Mouse (Mus musculus) CH12.LX (cell line): ENCODE data around the gene Pqlc2. TPM values are rescaled to one million over a fixed set of nuclear protein-coding genes. Genes with fewer than 3 reads are reported as not detected.

Experiments used
- DNase-seq: peaks from one replicate; pipeline ENCODE4 v3.0.0-alpha.2; 2013; ENCODE audit errors: extremely low read depth
- H3K27ac ChIP-seq: 2 replicates; pipeline ENCODE4 v1.5.1; 2012; ENCODE audit warnings: low read depth, mild to moderate bottlenecking, control low read depth, moderate library complexity; ENCODE audit not compliant: insufficient read depth
- H3K27me3 ChIP-seq: replicated peaks from 2 replicates; pipeline ENCODE3; 2012; ENCODE audit warnings: inconsistent platforms
- H3K36me3 ChIP-seq, 2 experiments: replicated peaks in 1 of 2; 2 replicates each; pipeline versions ENCODE3 to v1.6.1; 2012; ENCODE audit warnings: inconsistent platforms in 1 of 2, low read length in 1 of 2, mild to moderate bottlenecking in 1 of 2, mixed read lengths in 1 of 2, moderate library complexity in 1 of 2; ENCODE audit not compliant: control insufficient read depth in 1 of 2, insufficient read depth in 1 of 2
- H3K4me1 ChIP-seq, 2 experiments: 2 replicates each; pipeline ENCODE4 v1.6.1; 2012; ENCODE audit warnings: inconsistent platforms in 1 of 2, moderate library complexity in 1 of 2; ENCODE audit not compliant: insufficient read depth in 2 of 2, control insufficient read depth in 1 of 2
- H3K4me2 ChIP-seq: 2 replicates; pipeline ENCODE4 v1.6.1; 2012; ENCODE audit warnings: low read depth, mild to moderate bottlenecking, control low read depth; ENCODE audit not compliant: poor library complexity, insufficient read depth, severe bottlenecking
- H3K4me3 ChIP-seq, 3 experiments: fragments of 150-350 bp in 1 of 3; sonication (generic) in 1 of 3; replicated peaks in 1 of 3; 2 replicates each; pipeline versions ENCODE3 to v1.5.1; 2011 to 2012; ENCODE audit warnings: low read depth in 2 of 3, low read length in 2 of 3, mild to moderate bottlenecking in 2 of 3, moderate library complexity in 2 of 3, control low read depth in 1 of 3, improper control_type of control experiment in 1 of 3, inconsistent platforms in 1 of 3, mixed read lengths in 1 of 3; ENCODE audit not compliant: poor library complexity in 1 of 3
- H3K79me2 ChIP-seq: replicated peaks from 2 replicates; pipeline ENCODE4 v1.6.1; 2012; ENCODE audit warnings: mild to moderate bottlenecking, moderate library complexity; ENCODE audit not compliant: control insufficient read depth, poor library complexity, insufficient read depth, severe bottlenecking; ENCODE audit errors: extremely low read depth
- H3K9ac ChIP-seq: 2 replicates; pipeline ENCODE4 v1.6.1; 2012; ENCODE audit warnings: low read depth, mild to moderate bottlenecking, control low read depth, moderate library complexity; ENCODE audit not compliant: insufficient read depth
- H3K9me3 ChIP-seq: replicated peaks from 2 replicates; pipeline ENCODE3; 2012; ENCODE audit warnings: low read length, inconsistent platforms, mixed read lengths
- BHLHE40 ChIP-seq: IDR thresholded peaks from 2 replicates; pipeline ENCODE4 v1.6.1; 2011; ENCODE audit warnings: mild to moderate bottlenecking, low read depth, low read length, improper control_type of control experiment
- CHD2 ChIP-seq: IDR thresholded peaks from 2 replicates; pipeline ENCODE4 v1.6.1; 2011; ENCODE audit warnings: low read length, improper control_type of control experiment
- ELF1 ChIP-seq: IDR thresholded peaks from 2 replicates; pipeline ENCODE4 v1.6.1; 2014; ENCODE audit warnings: low read depth, mild to moderate bottlenecking, inconsistent platforms, low read length, improper control_type of control experiment
- ETS1 ChIP-seq: conservative IDR thresholded peaks from 2 replicates; pipeline ENCODE4 v1.6.1; 2012; ENCODE audit warnings: low read depth, mild to moderate bottlenecking, inconsistent platforms, low read length, improper control_type of control experiment, moderate library complexity
- HCFC1 ChIP-seq: IDR thresholded peaks from 2 replicates; pipeline ENCODE4 v1.6.1; 2012; ENCODE audit warnings: low read depth, mild to moderate bottlenecking, inconsistent platforms, low read length, improper control_type of control experiment
- JUN ChIP-seq: IDR thresholded peaks from 2 replicates; pipeline ENCODE4 v1.6.1; 2011; ENCODE audit warnings: low read depth, mild to moderate bottlenecking, low read length, improper control_type of control experiment, moderate library complexity; ENCODE audit not compliant: insufficient read depth
- JUND ChIP-seq: conservative IDR thresholded peaks from 2 replicates; pipeline ENCODE4 v1.6.1; 2011; ENCODE audit warnings: low read depth, low read length, improper control_type of control experiment
- MAFK ChIP-seq: IDR thresholded peaks from 2 replicates; pipeline ENCODE4 v1.6.1; 2011; ENCODE audit warnings: low read length, improper control_type of control experiment; ENCODE audit not compliant: insufficient replicate concordance
- MAZ ChIP-seq: IDR thresholded peaks from 2 replicates; pipeline ENCODE4 v1.6.1; 2012; ENCODE audit warnings: low read depth, mild to moderate bottlenecking, inconsistent platforms, low read length, improper control_type of control experiment, moderate library complexity
- MEF2A ChIP-seq: IDR thresholded peaks from 2 replicates; pipeline ENCODE4 v1.6.1; 2014; ENCODE audit warnings: low read depth, mild to moderate bottlenecking, inconsistent platforms, low read length, improper control_type of control experiment, borderline replicate concordance
- MXI1 ChIP-seq: IDR thresholded peaks from 2 replicates; pipeline ENCODE4 v1.6.1; 2011; ENCODE audit warnings: mild to moderate bottlenecking, low read depth, low read length, improper control_type of control experiment
- NELFE ChIP-seq: IDR thresholded peaks from 2 replicates; pipeline ENCODE4 v1.6.1; 2011; ENCODE audit warnings: low read depth, low read length, improper control_type of control experiment
- PAX5 ChIP-seq: IDR thresholded peaks from 2 replicates; pipeline ENCODE4 v1.6.1; 2012; ENCODE audit warnings: low read length, inconsistent platforms, mixed read lengths
- POLR2A ChIP-seq: IDR thresholded peaks from 2 replicates; pipeline ENCODE4 v1.6.1; 2011; ENCODE audit warnings: low read depth, mild to moderate bottlenecking, improper control_type of control experiment, low read length
- POLR2AphosphoS2 ChIP-seq: IDR thresholded peaks from 2 replicates; pipeline ENCODE4 v1.6.1; 2011; ENCODE audit warnings: low read depth, low read length, improper control_type of control experiment
- TBP ChIP-seq: conservative IDR thresholded peaks from 2 replicates; pipeline ENCODE4 v1.6.1; 2011; ENCODE audit warnings: low read depth, low read length, improper control_type of control experiment
- TCF12 ChIP-seq: IDR thresholded peaks from 2 replicates; pipeline ENCODE4 v1.6.1; 2014; ENCODE audit warnings: low read depth, mild to moderate bottlenecking, inconsistent platforms, low read length, improper control_type of control experiment
- USF1 ChIP-seq: IDR thresholded peaks from 2 replicates; pipeline ENCODE4 v1.6.1; 2014; ENCODE audit warnings: low read depth, mild to moderate bottlenecking, inconsistent platforms, low read length, improper control_type of control experiment
- USF2 ChIP-seq: conservative IDR thresholded peaks from 2 replicates; pipeline ENCODE4 v1.6.1; 2011; ENCODE audit warnings: low read depth, low read length, improper control_type of control experiment
- ZKSCAN1 ChIP-seq: IDR thresholded peaks from 2 replicates; pipeline ENCODE4 v1.6.1; 2012; ENCODE audit warnings: low read depth, inconsistent platforms, low read length, improper control_type of control experiment, borderline replicate concordance
- ZNF384 ChIP-seq: IDR thresholded peaks from 2 replicates; pipeline ENCODE4 v1.6.1; 2012; ENCODE audit warnings: low read depth, low read length, improper control_type of control experiment, inconsistent platforms
- dilution Hi-C: fragments of 300-500 bp; cut with MboI; formaldehyde crosslinking; loops from 2 replicates; pipeline ENCODE4 v1.14.3; 2020; ENCODE audit warnings: low sequenced_read_pairs; ENCODE audit not compliant: extremely low pct_unique_long_range_greater_than_20kb, extremely low pct_ligation_motif_present
- in situ Hi-C: fragments of 300-500 bp; cut with MboI; formaldehyde crosslinking; loops from 3 replicates; pipeline ENCODE4 v1.14.3; 2019; ENCODE audit warnings: low sequenced_read_pairs, low pct_ligation_motif_present, low pct_unique_long_range_greater_than_20kb, mixed read lengths
- polyA plus RNA-seq: library from polyadenylated mRNA; unstranded; fragments of >175 nt; gene quantifications from 2 replicates; pipeline ENCODE4 v1.2.1, GENCODE M21; 2012; ENCODE audit warnings: low read depth; ENCODE audit not compliant: insufficient read length
- total RNA-seq, 2 experiments: library from RNA; depleted of rRNA; stranded (reverse); fragments of 300-350 nt in 1 of 2; fragments of >200 nt in 1 of 2; gene quantifications; 2 replicates each; pipeline ENCODE4 v1.2.3; 2012 to 2014

The Pqlc2 gene
- total and polyA plus RNA-seq, 3 experiments: 6.2 to 8.1 (median 6.8) TPM

DNA sequence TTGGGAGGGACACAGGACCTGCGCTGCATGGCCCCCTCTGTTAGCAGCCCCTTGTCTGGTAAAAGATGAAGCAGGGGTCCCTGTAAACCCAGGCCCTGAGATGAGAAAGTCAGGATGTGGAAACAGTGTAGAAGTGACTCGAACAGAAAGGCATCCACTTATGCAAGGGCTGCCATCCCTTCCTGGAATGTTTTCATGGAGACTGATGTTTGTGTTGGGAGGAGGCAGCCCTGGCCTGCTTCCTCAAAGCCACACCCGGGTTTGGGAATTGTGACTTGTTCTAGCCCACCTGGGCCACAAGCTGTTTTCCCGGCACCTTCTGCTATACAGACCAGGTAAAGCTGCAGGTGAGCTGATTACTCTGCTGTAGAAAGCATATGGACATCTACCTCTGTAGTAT, 54.4 kb downstream of the Pqlc2 start:
- Histone ChIP-seq H3K9ac (no peak overlapping the region), H3K4me3 (no peak overlapping the region), H3K4me1 (peaks cover 27 to 42% of the 10 kb centered on the region in 2 experiments), H3K27ac (no peak overlapping the region), H3K4me2 (no peak overlapping the region), H3K79me2 (peaks cover 5% of the 10 kb centered on the region; the same call in 1 of the 2 replicates), H3K27me3 (no peaks in the 10 kb centered on the region), H3K9me3 (no peaks in the 10 kb centered on the region), H3K36me3 (peaks cover 48 to 92% of the 10 kb centered on the region in 2 experiments)
- DNase-seq: no peak
- dilution Hi-C loops: no loop called here
- in situ Hi-C loops: loop anchor here (10.0 kb wide), 1 partner anchor 171 kb away; no protein-coding TSS in a partner anchor
- TF ChIP-seq TBP (no peak), POLR2AphosphoS2 (no peak), MXI1 (no peak), USF2 (no peak), NELFE (no peak), USF1 (no peak), CHD2 (no peak), POLR2A (no peak), ETS1 (no peak), TCF12 (no peak)

DNA sequence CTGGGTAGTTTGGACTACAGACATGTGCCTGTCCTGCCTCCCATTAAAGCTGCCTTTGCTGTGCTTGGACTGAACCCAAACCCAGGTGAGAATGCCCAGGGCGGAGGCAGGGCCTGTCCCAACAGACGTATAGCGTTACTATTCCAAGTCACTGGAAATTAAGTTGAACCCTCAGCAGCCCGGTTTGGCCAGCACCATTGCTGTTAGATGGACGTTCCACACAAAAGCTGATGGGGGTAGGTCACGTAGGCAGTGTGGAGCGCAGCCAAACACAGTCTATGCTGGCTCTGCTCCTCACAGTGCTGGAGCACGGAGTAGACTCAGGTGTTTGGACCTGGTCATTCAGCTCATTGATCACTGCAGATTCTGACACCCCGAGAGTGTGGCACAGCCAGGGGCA, 57.3 kb downstream of the Pqlc2 start:
- peaks cover 32 to 96% of the 10 kb centered on the region in 2 experiments for H3K36me3 ChIP-seq
- DNase-seq: no peak
- peaks cover 5% of the 10 kb centered on the region; the same call in 1 of the 2 replicates for H3K79me2 ChIP-seq
- H3K9me3 ChIP-seq: no peaks in the 10 kb centered on the region
- peaks cover 12 to 21% of the 10 kb centered on the region in 2 experiments for H3K4me1 ChIP-seq
- H3K27me3 ChIP-seq: no peaks in the 10 kb centered on the region
- no peak overlapping the region for H3K4me2 ChIP-seq
- no peak overlapping the region for H3K27ac ChIP-seq
- TF ChIP-seq ZKSCAN1 (no peak), PAX5 (no peak), ZNF384 (no peak), JUND (no peak), BHLHE40 (no peak), MEF2A (no peak), MAZ (no peak), POLR2AphosphoS2 (no peak), USF2 (no peak), HCFC1 (no peak), JUN (no peak), CHD2 (no peak), NELFE (no peak), MAFK (no peak), ELF1 (no peak)
- dilution Hi-C loops: no loop called here
- H3K9ac ChIP-seq: no peak overlapping the region
- H3K4me3 ChIP-seq: no peak overlapping the region
- in situ Hi-C loops: loop anchor here (10.0 kb wide), 1 partner anchor 168 kb away; no protein-coding TSS in a partner anchor
